Mouse (Mus musculus) T-cell, adult 66 days (primary cell): ENCODE data around the gene Mup1. TPM values are rescaled to one million over a fixed set of nuclear protein-coding genes. Genes with fewer than 3 reads are reported as not detected.

Experiments used
- total RNA-seq, 2 experiments: library from RNA; stranded (reverse); gene quantifications; 3 replicates in 1 of 2; 4 replicates in 1 of 2; pipeline ENCODE4 v1.2.4; 2023

The Mup1 gene
- not detected for total RNA-seq

DNA sequence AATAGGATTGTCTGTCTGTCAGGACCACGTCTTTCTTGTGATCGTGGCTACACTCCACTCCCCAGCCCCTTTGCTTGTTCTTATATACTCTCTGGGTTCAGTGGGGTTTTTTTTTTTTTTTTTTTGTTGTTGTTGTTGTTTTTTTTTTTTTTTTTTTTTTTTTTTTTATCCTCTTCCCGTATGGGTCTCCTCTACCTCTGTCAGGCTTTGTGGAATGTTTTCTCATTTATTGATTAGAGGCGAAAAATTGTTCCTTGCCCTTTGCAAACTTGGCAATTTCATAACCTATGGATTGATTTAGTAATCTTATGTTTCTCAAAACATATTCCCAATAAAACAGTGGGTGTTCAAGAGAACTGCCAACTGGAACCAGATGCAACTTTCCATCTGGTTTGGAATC lies at the start of gene Mup1:
Gene Mup1, minus strand, starts transcription at position 101 of the 400 bp plus-strand sequence.

Other genes starting within 250 kb of the Mup1 start
- gene Mup9, start 80.0 kb downstream of the Mup1 start, total RNA-seq = not detected
- gene Mup10, start 80.2 kb upstream of the Mup1 start, total RNA-seq = not detected
- not detected for gene Mup11, start 160.5 kb upstream of the Mup1 start, total RNA-seq
- gene Mup12, start 239.4 kb upstream of the Mup1 start, total RNA-seq = not detected